Mouse (Mus musculus): ENCODE data around the gene Calm1. TPM values are rescaled to one million over a fixed set of nuclear protein-coding genes. Genes with fewer than 3 reads are reported as not detected.

The Calm1 gene
- polyA plus RNA-seq, 2 experiments = 306 to 1,299 TPM

- Histone ChIP-seq H3K27me3 (ENCODE audit: control insufficient read depth, insufficient read depth, low read length) (no peaks in the 10 kb centered on the region), H3K36me3 (ENCODE audit: control insufficient read depth, insufficient read depth, low read length) (no peaks in the 10 kb centered on the region), H3K9ac (ENCODE audit: low read depth, low read length, severe bottlenecking) (no peak overlapping the region), H3K9me3 (ENCODE audit: control insufficient read depth, low read length) (no peaks in the 10 kb centered on the region), H3K4me2 (replicated peaks; ENCODE audit: low read depth, low read length, severe bottlenecking) (no peak overlapping the region), H3K27ac (replicated peaks; ENCODE audit: low read depth, low read length) (no peak overlapping the region), H3K4me3 (replicated peaks; ENCODE audit: low read length) (no peak overlapping the region), H3K4me1 (ENCODE audit: control insufficient read depth, insufficient read depth, low read length) (no peaks in the 10 kb centered on the region; the same call in 1 of the 2 replicates)
- no peak for DNase-seq (ENCODE audit: low spot score)
- ATAC-seq (ENCODE audit: low FRiP score, low read depth) = no peak
- no peak for TF ChIP-seq POLR2A (IDR thresholded peaks at IDR 0.05; ENCODE audit: borderline replicate concordance, extremely low read depth, insufficient read depth, insufficient read length)
- 61% methylated on average over 3 of the region's 3 CpGs for WGBS
Observed at GRCm38 (mm10) chr12:100257779-100258178, 58.5 kb downstream of the Calm1 start.

Other genes starting within 250 kb of the Calm1 start
- gene Kcnk13, start 234.9 kb upstream of the Calm1 start, polyA plus RNA-seq (2012; rRNA removed) = 1.6 and 1.7 TPM in 2 replicates
- 2.4 and 2.6 TPM in 2 replicates for gene Kcnk13, start 234.9 kb upstream of the Calm1 start, polyA plus RNA-seq (2014; fragmentation: Nextera tagmentation; extraction: Ambion mirVana)
- gene Psmc1, start 89.3 kb upstream of the Calm1 start, polyA plus RNA-seq (2012; rRNA removed) = 81.1 and 127 TPM in 2 replicates
- 245 and 262 TPM in 2 replicates for gene Psmc1, start 89.3 kb upstream of the Calm1 start, polyA plus RNA-seq (2014; fragmentation: Nextera tagmentation; extraction: Ambion mirVana)
- gene Nrde2, start 39.8 kb upstream of the Calm1 start, polyA plus RNA-seq (2012; rRNA removed) = 12.3 and 13.0 TPM in 2 replicates
- gene Nrde2, start 39.8 kb upstream of the Calm1 start, polyA plus RNA-seq (2014; fragmentation: Nextera tagmentation; extraction: Ambion mirVana) = 12.4 and 14.0 TPM in 2 replicates